Mouse (Mus musculus) C2C12 (cell line): ENCODE data around the gene Klhl41. TPM values are rescaled to one million over a fixed set of nuclear protein-coding genes. Genes with fewer than 3 reads are reported as not detected.

ENCODE experiments used
- H3K27me3 ChIP-seq: one replicate; pipeline ENCODE4 v1.6.1; 2011; ENCODE audit not compliant: control insufficient read depth, insufficient read depth, insufficient read length
- H3K36me3 ChIP-seq: one replicate; pipeline ENCODE4 v1.6.1; 2011; ENCODE audit not compliant: control insufficient read depth, insufficient read depth
- H3K4me3 ChIP-seq: one replicate; pipeline ENCODE4 v1.5.1; 2011; ENCODE audit warnings: mild to moderate bottlenecking, control low read depth; ENCODE audit not compliant: poor library complexity, insufficient read depth, severe bottlenecking
- H3K79me2 ChIP-seq: one replicate; pipeline ENCODE4 v1.6.1; 2011; ENCODE audit not compliant: control insufficient read depth, insufficient read depth
- H3K79me3 ChIP-seq: one replicate; pipeline ENCODE4 v1.6.1; 2011; ENCODE audit warnings: low read depth, control low read depth
- H3ac ChIP-seq: one replicate; pipeline ENCODE3; 2011; ENCODE audit warnings: low read depth; ENCODE audit not compliant: control insufficient read depth, insufficient read length
- CEBPB ChIP-seq: IDR thresholded peaks from one replicate; pipeline ENCODE4 v1.6.1; 2011; ENCODE audit warnings: low read depth, mild to moderate bottlenecking, control low read depth, moderate library complexity
- CTCF ChIP-seq: IDR thresholded peaks from one replicate; pipeline ENCODE4 v1.5.1; 2011; ENCODE audit not compliant: control insufficient read depth, insufficient read depth, insufficient read length
- FOSL1 ChIP-seq: IDR thresholded peaks from one replicate; pipeline ENCODE4 v1.8.0; 2011; ENCODE audit warnings: mild to moderate bottlenecking, low read length; ENCODE audit not compliant: poor library complexity, insufficient read depth, severe bottlenecking
- MAX ChIP-seq: IDR thresholded peaks from one replicate; pipeline ENCODE4 v1.6.1; 2011; ENCODE audit warnings: mild to moderate bottlenecking, control low read depth
- MYOD1 ChIP-seq: IDR thresholded peaks from one replicate; pipeline ENCODE4 v1.6.1; 2011; ENCODE audit warnings: low read depth; ENCODE audit not compliant: control insufficient read depth, insufficient read length
- MYOG ChIP-seq: IDR thresholded peaks from one replicate; pipeline ENCODE4 v1.6.1; 2011; ENCODE audit not compliant: control insufficient read depth, insufficient read length; ENCODE audit errors: extremely low read depth
- USF1 ChIP-seq: IDR thresholded peaks from one replicate; pipeline ENCODE4 v1.6.1; 2011; ENCODE audit warnings: low read depth, mild to moderate bottlenecking, control low read depth, moderate library complexity
- polyA plus RNA-seq: library from polyadenylated mRNA; unstranded; fragments of >200 nt; fragmentation: generic; extraction: Trizol; gene quantifications from one replicate; pipeline ENCODE4 v1.2.1, GENCODE M21; 2012; ENCODE audit warnings: missing spikeins

The Klhl41 gene
- polyA plus RNA-seq, 1 experiment: 0.88 TPM

DNA sequence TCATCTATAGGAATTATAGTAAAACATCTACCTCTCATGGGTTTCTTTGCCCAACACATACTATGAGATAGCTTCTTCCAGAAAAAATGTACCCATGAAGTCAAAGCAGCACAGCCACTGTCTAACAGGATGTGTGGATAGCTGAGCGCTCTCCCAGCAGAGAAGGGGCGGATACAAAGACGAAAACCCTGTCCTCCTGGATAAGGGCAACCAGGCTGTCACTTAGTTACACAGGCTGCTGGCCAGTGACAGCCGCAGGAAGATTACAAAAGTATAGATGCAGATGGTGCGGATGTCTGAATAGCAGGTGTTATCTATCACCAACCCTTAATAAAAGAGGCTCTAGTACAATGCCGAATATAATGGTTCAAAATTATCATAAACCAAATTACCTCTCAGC lies 20.9 kb downstream of the Klhl41 start:
- H3ac ChIP-seq: no peak overlapping the region
- TF ChIP-seq MAX (no peak), CTCF (no peak), MYOG (no peak), CEBPB (no peak), MYOD1 (no peak), USF1 (no peak)
- H3K36me3 ChIP-seq: peaks cover 30% of the 10 kb centered on the region
- no peak overlapping the region for H3K4me3 ChIP-seq
- no peaks in the 10 kb centered on the region for H3K27me3 ChIP-seq
- no peaks in the 10 kb centered on the region for H3K79me3 ChIP-seq
- no peaks in the 10 kb centered on the region for H3K79me2 ChIP-seq

DNA sequence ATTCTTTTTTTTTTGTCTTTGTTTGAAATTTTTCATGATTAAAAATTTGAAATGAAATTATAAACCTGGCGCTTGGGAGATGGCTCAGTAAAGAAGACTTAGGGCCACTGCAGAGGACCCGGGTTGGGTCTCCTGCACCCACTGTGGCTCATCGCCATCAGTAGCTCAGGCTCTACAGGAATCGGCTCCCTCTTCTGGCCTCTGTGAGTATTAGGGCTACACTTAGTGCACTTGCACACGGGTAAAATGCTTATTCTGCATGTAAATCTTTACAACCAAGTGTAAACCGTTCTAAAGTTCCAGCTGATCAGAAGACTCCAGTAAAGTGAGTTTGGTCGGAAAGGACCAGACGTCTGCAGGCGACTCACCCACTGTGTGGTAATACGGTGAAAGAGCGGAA lies 23.6 kb downstream of the Klhl41 start:
- TF ChIP-seq FOSL1: no peak
- no peak for TF ChIP-seq MAX
- no peak for TF ChIP-seq USF1
- no peak for TF ChIP-seq MYOG
- TF ChIP-seq CEBPB: no peak
- TF ChIP-seq CTCF: no peak
- TF ChIP-seq MYOD1: no peak
- no peaks in the 10 kb centered on the region for H3K79me3 ChIP-seq
- H3ac ChIP-seq: no peak overlapping the region
- H3K4me3 ChIP-seq: no peak overlapping the region
- no peaks in the 10 kb centered on the region for H3K79me2 ChIP-seq
- H3K27me3 ChIP-seq: no peaks in the 10 kb centered on the region
- peaks cover 28% of the 10 kb centered on the region for H3K36me3 ChIP-seq

DNA sequence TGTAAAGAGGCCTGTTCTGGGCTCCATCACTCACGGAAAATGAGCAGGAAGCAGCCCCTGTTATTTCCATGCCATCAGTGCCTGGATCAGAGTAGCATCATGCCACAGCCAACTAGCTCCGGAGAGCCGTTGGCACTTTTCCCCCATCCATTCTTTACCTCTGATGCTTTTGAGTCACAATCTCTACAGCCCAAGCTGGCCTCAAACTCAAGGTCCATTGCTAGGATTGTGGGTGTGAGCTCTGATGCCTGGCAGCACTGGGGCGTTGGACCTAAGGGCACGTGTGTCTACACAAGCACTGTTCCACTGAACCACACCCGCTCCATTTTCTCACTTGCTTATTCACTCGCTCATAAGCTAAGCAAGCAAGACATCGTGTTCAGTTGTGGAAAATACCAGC lies 30.5 kb downstream of the Klhl41 start:
- Histone ChIP-seq H3K4me3 (no peak overlapping the region), H3ac (no peak overlapping the region), H3K27me3 (no peaks in the 10 kb centered on the region), H3K36me3 (peaks cover 34% of the 10 kb centered on the region), H3K79me3 (no peaks in the 10 kb centered on the region), H3K79me2 (no peaks in the 10 kb centered on the region)
- no peak for TF ChIP-seq USF1
- no peak for TF ChIP-seq CEBPB
- no peak for TF ChIP-seq CTCF
- no peak for TF ChIP-seq MAX
- TF ChIP-seq MYOG: no peak
- no peak for TF ChIP-seq FOSL1
- no peak for TF ChIP-seq MYOD1

DNA sequence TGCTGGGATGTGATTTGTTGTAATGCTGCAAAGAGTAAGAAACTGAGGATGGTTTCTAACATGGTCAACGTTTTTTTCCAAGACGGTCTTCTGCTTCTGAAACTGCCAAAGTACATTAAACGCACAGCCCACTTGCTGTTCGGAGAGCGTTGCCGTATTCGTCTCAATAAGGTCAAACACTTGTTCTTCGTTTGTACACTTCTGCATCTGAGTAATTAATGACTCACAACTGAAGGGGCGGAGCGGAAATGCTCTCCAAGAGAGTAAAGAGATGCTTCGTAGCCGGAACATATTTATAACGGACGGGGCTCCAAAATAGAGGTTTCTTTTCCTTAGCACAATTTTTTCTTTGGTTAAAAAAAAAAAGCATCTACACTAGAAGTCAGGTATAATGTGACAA lies 42.3 kb downstream of the Klhl41 start:
- TF ChIP-seq FOSL1 (no peak), USF1 (no peak), CTCF (no peak)
- no peak overlapping the region for H3ac ChIP-seq
- H3K79me3 ChIP-seq: peaks cover 2% of the 10 kb centered on the region
- peaks cover 12% of the 10 kb centered on the region for H3K79me2 ChIP-seq
- peaks cover 7% of the 10 kb centered on the region for H3K36me3 ChIP-seq
- H3K4me3 ChIP-seq: no peak overlapping the region
- no peaks in the 10 kb centered on the region for H3K27me3 ChIP-seq

DNA sequence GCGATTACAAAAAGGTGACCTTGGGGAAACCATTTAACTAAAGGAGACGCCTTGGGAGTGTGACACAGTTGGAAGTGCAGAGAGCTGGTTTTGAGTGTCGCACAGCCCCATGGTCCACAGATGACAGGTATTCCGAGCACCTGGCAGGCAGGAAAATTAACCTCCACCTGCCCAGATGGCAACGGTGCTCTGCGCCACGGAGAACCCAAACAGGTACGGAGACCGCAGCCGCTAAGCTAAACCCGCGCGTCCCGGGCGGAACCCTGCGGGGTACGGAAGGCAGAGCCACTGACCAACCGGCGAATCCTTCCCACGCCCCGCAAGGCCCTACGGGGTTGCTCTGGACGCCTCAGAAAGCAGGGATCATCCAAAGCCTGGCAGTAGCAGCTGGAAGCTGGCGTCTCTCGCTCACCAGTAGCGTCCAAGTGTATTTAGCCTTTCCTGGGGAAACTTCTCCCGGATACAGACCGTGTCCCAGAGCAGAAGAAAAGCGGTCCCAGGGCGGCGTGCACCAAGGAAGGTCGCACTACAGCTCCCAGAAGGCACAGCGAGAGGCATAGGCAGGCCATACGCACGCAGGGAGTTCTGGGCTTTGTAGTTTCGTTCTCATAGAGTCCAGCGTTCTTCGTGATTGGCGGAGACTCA lies 43.2 kb downstream of the Klhl41 start, which contains the start of gene Fastkd1:
Gene Fastkd1, minus strand, starts transcription at position 536 of the 645 bp plus-strand sequence.
- TF ChIP-seq CTCF (no peak), FOSL1 (no peak), MAX (no peak), USF1 (no peak)
- Histone ChIP-seq H3K79me2 (peaks cover 12% of the 10 kb centered on the region), H3K4me3 (peak within 1 kb of the TSS; percentile 83), H3ac (peak within 1 kb of the TSS; percentile 90), H3K27me3 (no peaks in the 10 kb centered on the region), H3K36me3 (no peaks in the 10 kb centered on the region), H3K79me3 (peaks cover 2% of the 10 kb centered on the region)

DNA sequence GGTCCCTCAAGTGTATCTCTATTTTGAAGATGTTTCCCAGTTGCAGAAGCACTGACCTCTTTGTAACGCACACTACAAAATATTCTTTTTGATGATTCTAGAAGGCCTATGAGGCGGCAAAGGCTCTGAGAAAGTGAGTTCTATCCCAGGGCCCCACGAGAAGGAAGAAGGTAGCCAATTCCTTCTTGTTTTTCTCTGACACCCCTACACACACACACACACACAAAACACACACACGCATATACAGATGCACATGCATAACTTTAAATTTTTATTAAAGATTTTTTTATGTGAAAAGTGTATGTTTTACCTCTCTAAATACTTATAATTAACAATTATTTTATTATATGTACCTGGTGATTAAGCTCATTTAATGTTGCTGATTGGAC lies 43.7 kb downstream of the Klhl41 start:
- H3K79me2 ChIP-seq: peaks cover 12% of the 10 kb centered on the region
- H3ac ChIP-seq: no peak overlapping the region
- H3K36me3 ChIP-seq: no peaks in the 10 kb centered on the region
- no peaks in the 10 kb centered on the region for H3K27me3 ChIP-seq
- TF ChIP-seq FOSL1 (no peak), CTCF (no peak), MYOG (no peak), CEBPB (no peak), MYOD1 (no peak), MAX (no peak), USF1 (no peak)
- H3K79me3 ChIP-seq: peaks cover 2% of the 10 kb centered on the region
- no peak overlapping the region for H3K4me3 ChIP-seq
